Mouse (Mus musculus) small intestine, adult 2 months (tissue): ENCODE data around the gene Tmem120a.

Experiments used
- CTCF ChIP-seq: fragments of 200-500 bp; IDR thresholded peaks from 2 replicates; pipeline ENCODE4 v1.5.1; 2012; ENCODE audit warnings: low read depth, mild to moderate bottlenecking, control low read depth, inconsistent platforms, low read length, moderate library complexity, mixed read lengths; ENCODE audit not compliant: insufficient replicate concordance, insufficient read length; ENCODE audit errors: extremely low read depth
- POLR2A ChIP-seq: fragments of 200-500 bp; IDR thresholded peaks from 2 replicates; pipeline ENCODE4 v1.6.1; 2012; ENCODE audit warnings: low read depth, mild to moderate bottlenecking, control low read depth, inconsistent platforms, low read length, moderate library complexity

DNA sequence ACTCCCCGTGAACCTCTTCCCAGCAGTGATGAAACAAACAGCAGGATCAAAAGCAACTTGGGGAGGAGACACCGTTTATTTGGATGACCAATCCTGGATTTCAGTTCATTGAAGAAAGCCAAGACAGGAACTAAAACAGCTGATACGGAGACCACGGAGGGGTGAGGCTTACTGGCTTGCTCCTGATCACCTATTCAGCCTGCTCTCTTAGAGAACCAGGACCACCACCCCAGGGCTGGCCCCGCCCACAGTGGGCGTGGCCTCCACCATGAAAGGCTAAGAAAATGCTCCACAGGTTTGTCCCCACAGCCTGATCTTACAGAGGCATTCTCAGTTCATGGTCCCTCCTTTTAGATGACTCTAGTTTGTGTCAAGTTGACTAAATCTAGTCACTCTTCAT is 6.0 kb downstream of the Tmem120a start:
- TF ChIP-seq CTCF, result no peak
- no peak for TF ChIP-seq POLR2A
